Mouse (Mus musculus) 416B (cell line): ENCODE measurements around the gene Polg.

Experiments used
- DNase-seq: peaks from one replicate; pipeline ENCODE4 v3.0.0; 2011; ENCODE audit warnings: low read depth

Polg gene

GRCm38 (mm10) chr7:79502152-79503102 is 36.3 kb upstream of the Polg start:
- DNase-seq = no peak

DNA sequence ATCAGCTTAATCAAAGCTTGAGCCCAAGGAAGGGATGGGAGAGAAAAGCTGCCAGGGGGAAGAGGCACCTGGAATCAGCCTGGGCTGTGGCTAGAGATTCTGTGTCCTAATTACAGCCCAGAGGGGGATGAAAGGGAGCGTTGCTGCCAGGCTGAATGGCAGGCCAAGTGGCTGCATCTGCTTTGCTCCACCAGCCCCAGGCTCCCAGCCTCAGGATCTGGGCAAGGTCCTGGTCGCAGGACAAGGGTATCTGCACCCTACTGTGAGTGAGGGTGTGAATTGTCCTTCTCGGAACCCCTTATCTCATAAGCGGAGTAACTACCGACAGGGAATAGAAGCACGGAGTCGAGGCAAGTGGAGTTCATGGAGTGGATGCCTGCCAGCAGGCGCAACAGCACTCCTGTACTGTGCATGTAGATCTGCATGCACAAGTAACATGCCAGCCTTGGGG is 35.4 kb upstream of the Polg start:
- DNase-seq = no peak

DNA sequence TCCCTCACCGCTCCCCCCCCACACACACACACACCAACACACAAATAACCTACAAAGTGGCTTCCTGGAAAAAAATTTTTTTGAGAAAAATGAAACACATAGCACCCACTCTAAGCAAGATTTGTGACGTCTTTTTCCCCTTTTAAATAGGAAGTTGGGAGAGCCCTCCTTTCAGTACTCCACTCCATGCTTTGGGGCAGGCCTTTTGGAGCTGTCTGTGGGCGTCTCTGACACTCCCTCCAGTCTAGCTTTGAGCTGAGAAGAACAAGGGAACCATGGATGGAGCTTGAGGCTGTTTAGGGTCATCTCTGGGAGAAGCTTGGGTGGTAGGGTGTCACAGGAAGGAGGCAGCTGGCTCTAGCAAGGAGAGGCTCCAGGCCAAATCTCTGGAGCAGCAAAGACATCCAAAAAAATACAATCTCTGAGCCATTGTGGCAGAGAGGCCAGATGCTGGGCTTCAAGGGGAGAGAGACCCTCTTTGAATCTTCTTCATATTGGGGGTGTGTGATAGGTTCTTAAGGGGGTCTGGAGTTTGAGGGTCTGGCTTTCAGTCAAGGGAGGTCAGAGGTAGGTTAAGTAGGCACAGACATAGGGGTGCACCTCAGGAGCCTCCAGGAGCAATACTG is 34.6 kb upstream of the Polg start:
- DNase-seq = no peak

DNA sequence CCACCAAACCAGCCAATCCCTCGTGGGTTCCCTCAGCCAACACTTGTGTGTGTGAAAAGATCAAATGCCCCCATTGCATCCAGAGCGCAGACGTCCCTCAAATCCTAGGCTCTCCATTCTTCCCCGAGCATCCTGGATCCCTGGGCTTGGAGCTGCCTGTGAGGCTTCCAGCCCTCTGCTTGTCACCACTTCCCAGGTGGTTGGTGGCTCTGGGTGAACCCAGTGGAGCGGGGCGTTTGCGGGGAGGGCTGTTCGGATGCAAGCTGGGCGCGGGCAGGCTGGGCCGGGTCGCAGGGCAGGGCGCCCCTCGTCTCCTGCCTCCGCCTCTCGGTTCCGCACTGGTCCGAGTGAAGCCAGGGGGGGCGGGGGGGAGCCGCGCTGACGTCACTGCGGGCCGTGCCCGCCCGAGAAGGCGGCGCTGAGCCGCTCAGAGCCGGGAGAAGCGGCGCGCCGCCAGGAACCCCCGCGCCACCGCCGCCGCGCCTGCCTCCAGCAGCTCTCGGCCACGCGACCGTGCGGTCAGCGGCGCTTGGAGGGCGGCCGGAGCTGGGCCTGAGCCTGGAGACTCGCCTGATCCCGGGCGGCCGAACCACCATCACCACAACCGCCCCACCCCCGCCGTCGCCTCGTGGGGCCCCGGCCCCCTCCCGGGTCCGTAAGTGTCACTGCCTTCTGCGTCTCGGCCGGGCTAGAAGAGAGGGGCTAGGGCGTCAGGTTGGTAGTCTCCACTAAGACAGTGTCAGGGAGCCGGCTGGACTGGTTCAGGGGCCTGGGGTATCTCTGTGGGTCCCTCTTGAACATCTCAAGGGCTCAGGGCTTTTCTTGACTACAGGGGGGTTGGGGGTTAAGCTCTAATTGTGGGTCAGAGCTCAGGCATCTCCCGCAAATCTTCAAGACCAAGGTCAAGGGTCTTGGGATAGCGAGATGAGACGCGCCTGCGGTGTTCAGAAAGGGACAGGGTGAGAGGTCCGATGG is 33.7 kb upstream of the Polg start:
- no peak for DNase-seq

DNA sequence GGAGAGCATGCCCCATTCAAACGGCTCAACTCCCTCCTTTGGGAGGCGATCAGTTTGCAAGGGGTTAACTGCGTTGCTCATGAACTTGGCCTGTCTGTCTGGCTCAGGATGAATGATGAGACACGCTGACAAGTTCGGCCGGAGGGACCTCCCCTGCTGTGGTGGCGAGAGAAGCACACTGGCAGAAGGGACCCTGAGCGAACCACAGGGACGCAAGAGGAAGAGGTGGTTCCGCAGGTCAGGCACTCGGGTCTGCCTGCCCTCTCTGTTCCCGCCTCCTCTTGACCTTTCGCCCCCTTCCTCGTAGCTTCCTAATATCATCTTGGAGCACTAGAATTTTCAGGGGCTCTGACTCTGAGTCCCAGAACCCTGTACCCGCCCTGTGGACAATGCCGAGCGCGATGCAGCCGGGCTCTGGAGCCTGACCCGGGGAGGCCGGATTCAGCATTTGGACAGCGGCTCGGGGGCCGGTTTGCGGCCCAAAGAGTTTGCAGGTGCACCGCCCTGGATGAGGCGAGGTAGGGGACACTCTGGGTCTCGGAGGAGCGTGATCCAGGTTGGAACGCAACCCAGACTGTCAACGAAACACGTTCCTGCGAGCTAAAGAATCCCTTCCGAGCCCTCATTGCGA is 32.9 kb upstream of the Polg start:
- DNase-seq = no peak

DNA sequence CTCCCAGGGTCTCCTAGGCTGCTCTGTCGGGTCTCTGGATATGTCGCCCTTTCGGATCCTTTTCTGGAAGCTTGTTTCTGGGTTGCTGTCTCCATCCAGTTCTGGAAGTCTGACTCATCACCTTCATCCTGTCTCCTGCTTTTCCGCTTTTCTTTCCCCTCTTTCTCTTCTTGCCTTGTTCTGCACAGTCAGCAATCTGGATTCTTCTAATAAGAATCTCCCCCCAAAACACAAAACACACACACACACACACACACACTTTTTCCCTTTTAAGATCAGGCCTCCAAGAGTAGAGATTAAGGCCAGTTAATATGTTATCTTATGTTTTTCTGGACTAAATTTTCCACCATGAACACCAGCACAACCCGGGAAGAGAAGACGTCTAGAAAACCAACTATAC is 32.2 kb upstream of the Polg start:
- no peak for DNase-seq

DNA sequence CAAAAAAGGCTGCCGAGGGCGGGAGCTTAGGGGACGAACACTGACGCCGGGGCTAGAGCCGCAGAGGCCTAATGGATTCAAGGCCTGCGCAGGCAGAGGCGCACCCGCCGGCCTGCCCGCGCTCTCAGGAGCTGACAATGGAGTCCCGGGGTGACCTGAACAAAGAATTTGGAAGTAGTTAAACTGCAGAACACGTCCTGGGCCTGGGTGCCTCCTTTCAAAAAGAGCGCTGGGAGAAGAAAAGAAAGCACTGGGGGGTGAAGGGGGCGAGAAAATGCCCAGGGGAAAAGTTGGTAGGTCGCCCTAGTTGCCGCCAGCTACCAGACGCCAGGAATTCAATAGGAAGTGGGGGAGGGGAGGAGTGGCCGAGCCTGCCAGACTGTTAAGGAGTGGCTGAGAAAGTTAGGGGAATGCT is 31.5 kb upstream of the Polg start:
- DNase-seq = no peak

DNA sequence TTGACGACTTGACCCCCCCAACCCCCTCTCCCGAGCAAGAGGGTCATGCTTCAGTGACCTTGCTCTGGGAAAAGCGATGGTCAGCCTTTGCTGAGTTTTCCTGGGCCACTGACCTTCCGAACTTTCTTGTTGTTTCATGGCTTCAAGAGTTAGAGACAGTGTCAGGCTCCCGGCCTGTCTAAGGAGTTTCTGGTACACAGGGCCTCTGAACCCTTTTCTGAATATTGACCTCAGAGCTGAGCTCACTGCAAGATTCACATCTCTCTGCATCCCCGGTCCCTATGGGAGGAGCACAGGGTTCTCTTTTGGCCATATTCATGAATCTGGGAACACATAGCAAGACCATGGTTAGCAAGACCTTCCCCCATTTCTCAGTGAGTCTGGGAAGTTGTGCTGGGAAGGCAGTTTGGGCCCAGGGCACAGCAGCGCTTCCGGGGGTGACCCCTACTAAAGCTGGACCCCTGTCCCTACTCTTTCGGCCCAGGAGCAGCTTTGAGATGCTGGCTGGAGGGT is 30.7 kb upstream of the Polg start:
- DNase-seq = no peak

DNA sequence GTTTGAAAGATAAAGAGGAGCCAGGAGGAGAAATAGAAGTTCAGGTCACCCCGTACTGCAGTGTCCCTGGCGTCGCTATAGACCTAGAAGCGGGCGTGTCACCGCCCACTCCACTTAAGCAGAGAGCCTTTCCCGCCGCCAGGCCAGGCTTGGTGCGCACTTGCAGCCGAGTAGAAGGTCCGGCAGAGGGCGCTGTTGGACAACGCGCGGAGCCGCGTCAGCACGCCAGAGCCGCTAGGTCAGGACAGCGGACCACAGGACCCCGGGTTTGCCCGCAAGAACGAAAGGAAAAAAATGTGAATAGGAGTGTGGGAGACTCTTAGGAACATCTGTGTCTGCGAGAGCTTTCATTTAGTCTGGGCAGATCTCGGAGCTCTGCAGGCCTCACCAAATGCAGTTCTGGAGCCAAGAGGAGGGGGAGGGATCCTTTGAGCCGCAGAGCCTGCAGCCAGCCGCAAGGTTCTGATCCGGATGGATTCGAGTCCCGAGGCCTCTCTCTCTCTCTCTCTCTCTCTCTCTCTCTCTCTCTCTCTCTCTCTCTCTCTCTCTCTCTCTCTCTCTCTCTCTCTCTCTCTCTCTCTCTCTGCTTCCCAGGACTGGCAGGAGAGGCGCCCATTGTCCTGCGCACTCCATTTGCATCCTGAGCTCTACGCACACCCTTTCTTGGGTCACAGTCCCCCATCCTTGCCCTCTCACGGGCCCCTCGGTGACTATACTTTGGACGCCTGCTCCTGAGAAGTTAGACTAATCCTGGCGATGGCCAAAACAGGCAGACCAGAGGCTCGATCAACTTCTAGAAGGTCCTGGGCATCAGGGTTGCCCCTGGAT is 30.0 kb upstream of the Polg start:
- DNase-seq = peak; percentile 82

DNA sequence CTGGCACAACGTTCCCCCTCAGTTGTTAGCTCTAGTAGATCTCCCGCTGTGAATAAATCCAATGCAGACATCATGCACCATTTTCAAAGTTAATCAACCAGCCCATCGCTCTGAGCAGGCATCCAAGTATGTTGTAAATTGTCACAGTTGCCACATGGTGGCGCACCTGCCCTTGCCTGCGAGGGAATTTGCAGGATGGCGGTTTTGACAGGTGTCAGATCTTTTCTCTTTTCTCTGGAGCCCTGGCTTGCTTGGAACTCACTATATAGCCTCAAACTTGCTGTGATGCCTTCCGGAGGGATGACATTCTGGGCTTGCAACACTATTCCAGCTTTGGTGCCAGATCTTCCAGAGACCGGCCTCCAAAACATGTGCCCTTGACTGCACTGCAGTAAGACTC is 27.8 kb upstream of the Polg start:
- DNase-seq = peak; percentile 68

- DNase-seq = peak; percentile 78
Observed at GRCm38 (mm10) chr7:79486528-79486927, 20.4 kb upstream of the Polg start.

DNA sequence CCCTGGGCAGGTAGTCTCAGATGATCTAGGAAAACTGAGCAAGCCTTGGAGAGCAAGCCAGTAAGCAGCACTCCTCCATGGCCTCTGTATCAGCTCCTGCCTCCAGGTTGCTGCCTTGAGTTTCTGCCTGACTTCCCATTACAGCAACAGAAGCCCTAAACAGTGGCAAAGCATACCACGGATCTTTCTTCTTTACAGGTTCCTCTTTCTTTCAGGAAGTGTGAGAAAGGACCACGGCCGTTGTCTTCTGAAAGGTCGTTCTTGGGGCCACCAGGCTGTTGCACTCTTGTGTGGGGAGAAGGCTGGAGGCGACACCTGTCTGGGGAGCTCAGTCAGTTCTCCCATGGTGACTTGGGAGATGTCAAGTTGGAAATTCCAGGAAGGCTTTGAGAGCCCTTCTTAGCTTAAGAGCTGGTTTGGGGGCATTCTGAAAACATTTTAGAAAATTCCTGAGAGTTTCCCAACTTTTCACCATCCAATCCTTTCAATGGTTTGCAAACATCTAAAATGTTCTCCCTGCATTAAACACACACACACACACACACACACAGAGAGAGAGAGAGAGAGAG is 8.8 kb upstream of the Polg start:
- DNase-seq = peak; percentile 48

DNA sequence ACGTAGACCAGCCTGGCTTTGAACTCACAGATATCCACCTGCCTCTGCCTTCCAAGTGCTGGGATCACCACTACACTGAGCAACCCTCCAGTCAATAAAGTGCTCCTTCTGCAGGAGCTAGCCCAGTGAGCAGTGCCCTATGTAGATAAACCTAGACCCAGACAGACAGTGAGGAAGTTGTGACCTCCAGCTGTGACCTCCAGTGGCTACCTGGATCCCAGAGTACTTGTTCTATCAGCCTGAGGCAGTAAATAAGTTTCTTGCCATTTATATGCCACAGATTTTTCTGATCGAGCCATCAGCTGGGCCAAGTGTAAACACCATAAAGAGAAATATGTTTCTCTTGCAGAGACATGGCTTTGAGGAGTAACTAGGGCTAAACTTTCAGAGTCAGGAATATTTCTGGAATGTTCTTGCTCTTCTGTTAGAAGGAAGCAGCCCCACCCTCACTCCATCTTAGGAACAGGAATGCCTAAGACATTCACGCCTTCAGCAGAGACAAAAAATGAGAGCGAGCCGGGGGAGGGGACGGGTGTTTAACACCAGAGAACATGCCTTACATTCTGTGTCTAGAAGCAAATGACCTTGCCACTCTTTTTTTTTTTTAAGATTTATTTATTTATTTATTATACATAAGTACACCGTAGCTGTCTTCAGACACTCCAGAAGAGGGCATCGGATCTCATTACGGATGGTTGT is 7.5 kb upstream of the Polg start:
- DNase-seq = no peak

- peak; percentile 57 for DNase-seq
Observed at GRCm38 (mm10) chr7:79472792-79473191, 6.6 kb upstream of the Polg start.

DNA sequence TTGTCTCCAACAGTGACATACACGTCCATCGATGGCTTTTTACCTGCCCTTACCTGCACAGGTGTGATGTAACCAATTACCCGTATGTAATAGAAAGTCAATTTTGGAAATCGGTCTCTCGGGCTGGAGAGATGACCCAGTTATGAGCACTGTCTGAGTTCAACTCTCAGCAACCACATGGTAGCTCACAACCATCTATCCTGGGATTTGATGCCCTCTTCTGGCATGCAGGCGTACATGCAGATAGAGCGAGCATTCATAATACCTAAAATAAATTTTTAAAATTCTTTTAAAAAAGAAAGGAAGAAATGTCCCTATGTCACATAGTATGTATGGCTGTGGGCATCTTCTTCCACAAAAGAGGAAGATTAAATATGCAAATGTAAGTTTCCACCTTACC is 5.3 kb upstream of the Polg start:
- peak; percentile 75 for DNase-seq

GRCm38 (mm10) chr7:79470718-79471117 is 4.6 kb upstream of the Polg start:
- no peak for DNase-seq

GRCm38 (mm10) chr7:79469766-79470165 is 3.6 kb upstream of the Polg start:
- peak; percentile 72 for DNase-seq

- peak; percentile 71 for DNase-seq
Observed at GRCm38 (mm10) chr7:79468994-79469393, 2.8 kb upstream of the Polg start.

- DNase-seq = no peak
Observed at GRCm38 (mm10) chr7:79467951-79468350, 1.8 kb upstream of the Polg start.
